Mouse (Mus musculus) liver, postnatal 0 days (tissue): ENCODE results near the gene Kdm8. TPM values are rescaled to one million over a fixed set of nuclear protein-coding genes. Genes with fewer than 3 reads are reported as not detected.

Source experiments
- ATAC-seq: fragments of 200-750 bp; cut with Nextera tagmentation; 2 replicates; pipeline ENCODE4 v1.8.0; 2017; ENCODE audit warnings: mild to moderate bottlenecking, moderate library complexity
- DNase-seq: peaks from one replicate; pipeline ENCODE4 v3.0.0-alpha.2; 2016
- H3K27ac ChIP-seq: fragments of 300-500 bp; sonication (generic); 2 replicates; pipeline ENCODE4 v1.5.1; 2014; ENCODE audit warnings: antibody characterized with exemption, moderate library complexity, mild to moderate bottlenecking, low read depth
- H3K27me3 ChIP-seq: fragments of 300-500 bp; sonication (generic); 2 replicates; pipeline ENCODE4 v1.6.1; 2014; ENCODE audit warnings: low read length, control low read depth, mixed read lengths; ENCODE audit not compliant: insufficient read depth
- H3K36me3 ChIP-seq: fragments of 300-500 bp; sonication (generic); replicated peaks from 2 replicates; pipeline ENCODE4 v1.6.1; 2014; ENCODE audit warnings: mild to moderate bottlenecking, control low read depth, low read length, moderate library complexity, mixed read lengths; ENCODE audit not compliant: insufficient read depth
- H3K4me1 ChIP-seq: fragments of 300-500 bp; sonication (generic); 2 replicates; pipeline ENCODE4 v1.6.1; 2014; ENCODE audit warnings: antibody characterized with exemption, mild to moderate bottlenecking, control low read depth; ENCODE audit not compliant: insufficient read depth
- H3K4me2 ChIP-seq: fragments of 300-500 bp; sonication (generic); 2 replicates; pipeline ENCODE4 v1.6.1; 2014; ENCODE audit warnings: low read depth, mild to moderate bottlenecking, low read length, moderate library complexity, mixed read lengths
- H3K4me3 ChIP-seq: fragments of 300-500 bp; sonication (generic); 2 replicates; pipeline ENCODE4 v1.5.1; 2014; ENCODE audit warnings: low read depth, low read length
- H3K9ac ChIP-seq: fragments of 300-500 bp; sonication (generic); replicated peaks from 2 replicates; pipeline ENCODE4 v1.6.1; 2014; ENCODE audit warnings: mild to moderate bottlenecking, moderate library complexity
- H3K9me3 ChIP-seq: fragments of 300-500 bp; sonication (generic); 2 replicates; pipeline ENCODE4 v1.6.1; 2016; ENCODE audit warnings: mild to moderate bottlenecking, control low read depth, low read length, mixed read lengths
- CTCF ChIP-seq: sonication (generic); IDR thresholded peaks from 2 replicates; pipeline ENCODE4 v1.5.1; 2016; ENCODE audit warnings: antibody characterized with exemption, low read depth
- EP300 ChIP-seq: IDR thresholded peaks from 2 replicates; pipeline ENCODE4 v1.6.1; 2016; ENCODE audit warnings: antibody characterized with exemption, low read depth, mild to moderate bottlenecking
- WGBS: fragments of 180-500 bp; shearing (Covaris S2); extraction: QIAGEN DNeasy Blood & Tissue Kit; methylation state at CpG from one replicate; pipeline ENCODE4 v1.1.7; 2014; ENCODE audit not compliant: insufficient replicate concordance; 5-methylcytosine and 5-hydroxymethylcytosine counted together
- polyA plus RNA-seq: library from polyadenylated mRNA; unstranded; fragments of >200 nt; fragmentation: Nextera tagmentation; extraction: Ambion mirVana; gene quantifications from 2 replicates; pipeline ENCODE4 v1.2.1, GENCODE M21; 2015

Kdm8 gene
- polyA plus RNA-seq, 1 experiment from 2014 or later = 2.8 TPM

- ATAC-seq (no peak), DNase-seq (no peak)
- H3K27ac ChIP-seq = no peak overlapping the region
- peaks cover 28% of the 10 kb centered on the region for H3K4me1 ChIP-seq
- no peak for TF ChIP-seq CTCF
- TF ChIP-seq EP300 = no peak
- no peak overlapping the region for H3K4me3 ChIP-seq
- no peaks in the 10 kb centered on the region for H3K27me3 ChIP-seq
- H3K4me2 ChIP-seq = no peak overlapping the region
- no peak overlapping the region for H3K9ac ChIP-seq
- WGBS = 62% methylated on average over 2 of the region's 2 CpGs
- H3K9me3 ChIP-seq = 0 out of 2 replicates have a peak, but pooled peaks cover 2% of the 10 kb centered on the region
- H3K36me3 ChIP-seq = no peaks in the 10 kb centered on the region
Observed at GRCm38 (mm10) chr7:125511852-125512251, 67.4 kb downstream of the Kdm8 start.

Other genes starting within 250 kb of the Kdm8 start
- 47.6 and 49.2 TPM in 2 replicates for gene Nsmce1, start 46.9 kb downstream of the Kdm8 start, polyA plus RNA-seq
- gene Il4ra, start 107.4 kb downstream of the Kdm8 start, polyA plus RNA-seq = 8.7 and 9.5 TPM in 2 replicates
- 0.70 TPM in 2 replicates for gene Il21r, start 158.8 kb downstream of the Kdm8 start, polyA plus RNA-seq